Mouse (Mus musculus): ENCODE measurements at regions not wholly inside any gene's neighbourhood (a gene's known extent, or its start where the extent isn't known, plus 50 kb on each side); places are given as distances from the start of the nearest gene placed in this dataset.

DNA sequence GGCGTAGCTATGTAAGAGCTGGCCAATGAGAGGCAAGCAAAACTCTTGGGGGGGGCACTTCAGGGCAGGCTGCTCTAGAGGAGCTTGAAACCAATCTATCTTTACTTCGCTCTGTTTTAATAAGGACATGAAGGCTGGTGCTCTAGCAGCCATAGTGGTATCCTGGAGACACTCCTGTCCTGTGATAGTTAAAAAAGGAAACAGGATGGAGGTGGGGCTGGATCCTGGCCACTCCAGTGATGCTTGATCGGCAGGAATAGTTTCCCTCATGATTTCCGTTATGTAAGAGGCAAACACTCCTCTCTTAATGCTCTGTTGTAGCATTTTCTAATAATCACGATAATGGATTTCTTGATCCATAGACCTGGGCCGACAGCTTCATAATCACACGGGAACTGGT lies 266.1 kb downstream of the Sox9 start:
- no peak for TF ChIP-seq POLR2A (IDR thresholded peaks at IDR 0.05; ENCODE audit: extremely low read depth, insufficient read depth, low read length)
- TF ChIP-seq CTCF (IDR thresholded peaks at IDR 0.05; ENCODE audit: low read depth, low read length) = no peak
